Mouse (Mus musculus): Measurements from ENCODE around the gene Eva1b.

Eva1b gene

GRCm38 (mm10) chr4:126118651-126119050 lies 28.9 kb upstream of the Eva1b start:
- intact Hi-C loops (cut with DNase I): no loop called here

GRCm38 (mm10) chr4:126119051-126119450 lies 28.5 kb upstream of the Eva1b start:
- intact Hi-C loops (cut with DNase I): no loop called here

GRCm38 (mm10) chr4:126120052-126120451 lies 27.5 kb upstream of the Eva1b start:
- intact Hi-C loops (cut with DNase I): no loop called here

GRCm38 (mm10) chr4:126120506-126120905 lies 27.0 kb upstream of the Eva1b start:
- intact Hi-C loops (cut with DNase I): no loop called here

- intact Hi-C loops (cut with DNase I): no loop called here
Observed at GRCm38 (mm10) chr4:126123309-126124040, 24.1 kb upstream of the Eva1b start.

- intact Hi-C loops (cut with DNase I): no loop called here
Observed at GRCm38 (mm10) chr4:126130502-126130901, 17.0 kb upstream of the Eva1b start.

GRCm38 (mm10) chr4:126131290-126132121 lies 16.0 kb upstream of the Eva1b start:
- intact Hi-C loops (cut with DNase I): no loop called here

GRCm38 (mm10) chr4:126132636-126133264 lies 14.8 kb upstream of the Eva1b start:
- intact Hi-C loops (cut with DNase I): no loop called here

GRCm38 (mm10) chr4:126134236-126134635 lies 13.3 kb upstream of the Eva1b start:
- intact Hi-C loops (cut with DNase I): no loop called here

- intact Hi-C loops (cut with DNase I): no loop called here
Observed at GRCm38 (mm10) chr4:126134639-126135038, 12.9 kb upstream of the Eva1b start.

- intact Hi-C loops (cut with DNase I): no loop called here
Observed at GRCm38 (mm10) chr4:126137773-126138172, 9.8 kb upstream of the Eva1b start.

GRCm38 (mm10) chr4:126141021-126141420 lies 6.5 kb upstream of the Eva1b start:
- intact Hi-C loops (cut with DNase I): no loop called here

GRCm38 (mm10) chr4:126145396-126145795 lies 2.1 kb upstream of the Eva1b start:
- intact Hi-C loops (cut with DNase I): no loop called here

GRCm38 (mm10) chr4:126146974-126147532 lies 491 bp upstream of the Eva1b start:
- intact Hi-C loops (cut with DNase I): no loop called here

- intact Hi-C loops (cut with DNase I): no loop called here
Observed at GRCm38 (mm10) chr4:126148161-126148961, 817 bp downstream of the Eva1b start.

GRCm38 (mm10) chr4:126149041-126149676 lies 1.6 kb downstream of the Eva1b start:
- intact Hi-C loops (cut with DNase I): no loop called here

GRCm38 (mm10) chr4:126149798-126150197 lies 2.3 kb downstream of the Eva1b start:
- intact Hi-C loops (cut with DNase I): no loop called here

- intact Hi-C loops (cut with DNase I): no loop called here
Observed at GRCm38 (mm10) chr4:126150297-126150948, 2.9 kb downstream of the Eva1b start.

GRCm38 (mm10) chr4:126150949-126151320 lies 3.4 kb downstream of the Eva1b start:
- intact Hi-C loops (cut with DNase I): no loop called here
